Mouse (Mus musculus) hindbrain, postnatal 0 days (tissue): ENCODE measurements at regions not wholly inside any gene's neighbourhood (a gene's known extent, or its start where the extent isn't known, plus 50 kb on each side); places are given as distances from the start of the nearest gene placed in this dataset.

Experiments used
- ATAC-seq: fragments of 200-750 bp; cut with Nextera tagmentation; 2 replicates; pipeline ENCODE4 v1.8.0; 2017; ENCODE audit warnings: mild to moderate bottlenecking, moderate TSS enrichment, moderate library complexity
- DNase-seq: peaks from one replicate; pipeline ENCODE4 v3.0.0-alpha.2; 2015; ENCODE audit warnings: low spot score
- H3K27ac ChIP-seq: fragments of 300-500 bp; sonication (generic); 2 replicates; pipeline ENCODE4 v1.5.1; 2014; ENCODE audit warnings: mild to moderate bottlenecking
- H3K27me3 ChIP-seq: fragments of 300-500 bp; sonication (generic); 2 replicates; pipeline ENCODE4 v1.6.1; 2014; ENCODE audit warnings: low read length, mixed read lengths; ENCODE audit not compliant: insufficient read depth
- H3K36me3 ChIP-seq: fragments of 300-500 bp; sonication (generic); 2 replicates; pipeline ENCODE4 v1.6.1; 2014; ENCODE audit warnings: low read length, mixed read lengths; ENCODE audit not compliant: insufficient read depth
- H3K4me1 ChIP-seq: fragments of 300-500 bp; sonication (generic); 2 replicates; pipeline ENCODE4 v1.6.1; 2014; ENCODE audit warnings: antibody characterized with exemption, low read length, mixed read lengths; ENCODE audit not compliant: insufficient read depth
- H3K4me2 ChIP-seq: fragments of 300-500 bp; sonication (generic); 2 replicates; pipeline ENCODE4 v1.6.1; 2014; ENCODE audit warnings: low read depth, mild to moderate bottlenecking, low read length, moderate library complexity, mixed read lengths
- H3K4me3 ChIP-seq: fragments of 300-500 bp; sonication (generic); 2 replicates; pipeline ENCODE4 v1.5.1; 2014; ENCODE audit warnings: low read length
- H3K9ac ChIP-seq: fragments of 300-500 bp; sonication (generic); replicated peaks from 2 replicates; pipeline ENCODE4 v1.6.1; 2014; ENCODE audit warnings: mild to moderate bottlenecking, low read length, moderate library complexity, mixed read lengths
- H3K9me3 ChIP-seq: fragments of 300-500 bp; sonication (generic); 2 replicates; pipeline ENCODE4 v1.6.1; 2016; ENCODE audit warnings: low read length, mixed read lengths
- CTCF ChIP-seq: IDR thresholded peaks from 2 replicates; pipeline ENCODE4 v1.5.1; 2016; ENCODE audit warnings: antibody characterized with exemption, control low read depth, low read depth
- WGBS: fragments of 180-500 bp; shearing (Covaris S2); extraction: QIAGEN DNeasy Blood & Tissue Kit; methylation state at CpG from one replicate; pipeline ENCODE4 v1.1.7; 2014; 5-methylcytosine and 5-hydroxymethylcytosine counted together

- H3K4me1 ChIP-seq = no peaks in the 10 kb centered on the region
- H3K9ac ChIP-seq = no peak overlapping the region
- no peak for ATAC-seq
- H3K36me3 ChIP-seq = no peaks in the 10 kb centered on the region
- no peaks in the 10 kb centered on the region for H3K9me3 ChIP-seq
- no peak overlapping the region for H3K4me2 ChIP-seq
- 31% methylated on average over 5 of the region's 5 CpGs for WGBS
- DNase-seq = no peak
- TF ChIP-seq CTCF = no peak
- H3K27me3 ChIP-seq = no peaks in the 10 kb centered on the region
- no peak overlapping the region for H3K4me3 ChIP-seq
- H3K27ac ChIP-seq = no peak overlapping the region
Measured at GRCm38 (mm10) chr6:93623541-93623940, 660.2 kb downstream of the Magi1 start.

GRCm38 (mm10) chr6:93616926-93617325, 666.8 kb downstream of the Magi1 start:
- Histone ChIP-seq H3K27me3 (no peaks in the 10 kb centered on the region), H3K36me3 (no peaks in the 10 kb centered on the region), H3K27ac (no peak overlapping the region), H3K4me1 (no peaks in the 10 kb centered on the region), H3K9ac (no peak overlapping the region), H3K4me3 (no peak overlapping the region), H3K9me3 (no peaks in the 10 kb centered on the region), H3K4me2 (no peak overlapping the region)
- no peak for TF ChIP-seq CTCF
- DNase-seq = peak; percentile 47
- ATAC-seq = no peak

GRCm38 (mm10) chr6:93600376-93600775, 657.1 kb upstream of the Adamts9 start:
- DNase-seq (no peak), ATAC-seq (no peak)
- no peak overlapping the region for H3K9ac ChIP-seq
- no peak overlapping the region for H3K4me2 ChIP-seq
- WGBS = 91% methylated on average over 2 of the region's 2 CpGs
- no peak for TF ChIP-seq CTCF
- no peaks in the 10 kb centered on the region for H3K4me1 ChIP-seq
- no peaks in the 10 kb centered on the region for H3K9me3 ChIP-seq
- H3K27ac ChIP-seq = no peak overlapping the region
- H3K27me3 ChIP-seq = no peaks in the 10 kb centered on the region
- no peak overlapping the region for H3K4me3 ChIP-seq
- H3K36me3 ChIP-seq = no peaks in the 10 kb centered on the region

- Histone ChIP-seq H3K27ac (no peak overlapping the region), H3K36me3 (no peaks in the 10 kb centered on the region), H3K27me3 (no peaks in the 10 kb centered on the region), H3K4me2 (no peak overlapping the region), H3K4me3 (no peak overlapping the region), H3K9ac (no peak overlapping the region), H3K4me1 (no peaks in the 10 kb centered on the region), H3K9me3 (no peaks in the 10 kb centered on the region)
- ATAC-seq = no peak
- DNase-seq = no peak
- TF ChIP-seq CTCF = no peak
- WGBS = 55% methylated on average over 3 of the region's 3 CpGs
Measured at GRCm38 (mm10) chr6:93599371-93599770, 656.1 kb upstream of the Adamts9 start.

GRCm38 (mm10) chr6:93589935-93590334, 646.6 kb upstream of the Adamts9 start:
- Histone ChIP-seq H3K36me3 (no peaks in the 10 kb centered on the region), H3K4me1 (no peaks in the 10 kb centered on the region), H3K9ac (no peak overlapping the region), H3K27me3 (no peaks in the 10 kb centered on the region), H3K27ac (no peak overlapping the region), H3K4me2 (no peak overlapping the region), H3K9me3 (no peaks in the 10 kb centered on the region), H3K4me3 (no peak overlapping the region)
- DNase-seq (no peak), ATAC-seq (no peak)
- no peak for TF ChIP-seq CTCF
- WGBS = 73% methylated on average over 2 of the region's 2 CpGs

- WGBS = 91% methylated on average over 2 of the region's 2 CpGs
- H3K36me3 ChIP-seq = no peaks in the 10 kb centered on the region
Measured at GRCm38 (mm10) chr6:93586871-93587270, 643.6 kb upstream of the Adamts9 start.

GRCm38 (mm10) chr6:93581141-93581540, 637.8 kb upstream of the Adamts9 start:
- 86% methylated on average over 7 of the region's 7 CpGs for WGBS
- Histone ChIP-seq H3K4me3 (no peak overlapping the region), H3K9ac (no peak overlapping the region), H3K27ac (no peak overlapping the region), H3K9me3 (no peaks in the 10 kb centered on the region), H3K27me3 (no peaks in the 10 kb centered on the region), H3K4me2 (no peak overlapping the region), H3K4me1 (no peaks in the 10 kb centered on the region; the same call in 1 of the 2 replicates), H3K36me3 (no peaks in the 10 kb centered on the region)
- ATAC-seq (no peak), DNase-seq (no peak)
- TF ChIP-seq CTCF = no peak

More at GRCm38 (mm10) chr6:93586871-93587270, 643.6 kb upstream of the Adamts9 start:
- H3K4me2 ChIP-seq = no peak overlapping the region
- no peaks in the 10 kb centered on the region for H3K4me1 ChIP-seq
- no peak for DNase-seq
- no peaks in the 10 kb centered on the region for H3K9me3 ChIP-seq
- no peak overlapping the region for H3K9ac ChIP-seq
- TF ChIP-seq CTCF = no peak
- no peak overlapping the region for H3K4me3 ChIP-seq
- ATAC-seq = no peak
- H3K27ac ChIP-seq = no peak overlapping the region
- no peaks in the 10 kb centered on the region for H3K27me3 ChIP-seq
